Mouse (Mus musculus) ES-Bruce4 (cell line): Measurements from ENCODE around the gene Arntl2. TPM values are rescaled to one million over a fixed set of nuclear protein-coding genes. Genes with fewer than 3 reads are reported as not detected.

Experiments used
- H3K27ac ChIP-seq: 2 replicates; pipeline ENCODE4 v1.5.1; 2012; ENCODE audit warnings: low read length, inconsistent platforms; ENCODE audit not compliant: insufficient read depth
- H3K27me3 ChIP-seq: 2 replicates; pipeline ENCODE4 v1.6.1; 2012; ENCODE audit warnings: mild to moderate bottlenecking, low read length, inconsistent platforms; ENCODE audit not compliant: control insufficient read depth, poor library complexity, insufficient read depth, severe bottlenecking
- H3K36me3 ChIP-seq: 2 replicates; pipeline ENCODE4 v1.6.1; 2012; ENCODE audit warnings: inconsistent platforms, mild to moderate bottlenecking, low read length, moderate library complexity; ENCODE audit not compliant: control insufficient read depth, poor library complexity, insufficient read depth, severe bottlenecking
- H3K4me1 ChIP-seq: one replicate; pipeline ENCODE4 v1.8.1; 2011; ENCODE audit warnings: low read length; ENCODE audit not compliant: control insufficient read depth, insufficient read depth
- H3K4me3 ChIP-seq: 2 replicates; pipeline ENCODE4 v1.5.1; 2011; ENCODE audit warnings: low read depth, mild to moderate bottlenecking, low read length
- H3K9ac ChIP-seq: 2 replicates; pipeline ENCODE4 v1.6.1; 2012; ENCODE audit warnings: low read depth, mild to moderate bottlenecking, inconsistent platforms; ENCODE audit not compliant: poor library complexity, severe bottlenecking
- H3K9me3 ChIP-seq: replicated peaks from 2 replicates; pipeline ENCODE4 v1.6.1; 2012; ENCODE audit warnings: mild to moderate bottlenecking, low read length, inconsistent platforms; ENCODE audit not compliant: control insufficient read depth, poor library complexity, insufficient read depth, severe bottlenecking
- CTCF ChIP-seq: IDR thresholded peaks from one replicate; pipeline ENCODE4 v1.8.1; 2011; ENCODE audit warnings: low read depth, low read length
- EP300 ChIP-seq: IDR thresholded peaks from 2 replicates; pipeline ENCODE4 v1.6.1; 2011; ENCODE audit warnings: low read depth, low read length; ENCODE audit not compliant: insufficient read depth
- POLR2A ChIP-seq: IDR thresholded peaks from one replicate; pipeline ENCODE4 v1.8.1; 2011; ENCODE audit warnings: low read length; ENCODE audit not compliant: insufficient read depth
- polyA plus RNA-seq: library from polyadenylated mRNA; stranded (reverse); fragments of >200 nt; gene quantifications from 2 replicates; pipeline ENCODE4 v1.2.4, GENCODE M21; 2011; ENCODE audit warnings: low read depth; ENCODE audit not compliant: missing spikeins, insufficient read depth, insufficient read length

Gene Arntl2
- polyA plus RNA-seq, 1 experiment, result 18.6 TPM

DNA sequence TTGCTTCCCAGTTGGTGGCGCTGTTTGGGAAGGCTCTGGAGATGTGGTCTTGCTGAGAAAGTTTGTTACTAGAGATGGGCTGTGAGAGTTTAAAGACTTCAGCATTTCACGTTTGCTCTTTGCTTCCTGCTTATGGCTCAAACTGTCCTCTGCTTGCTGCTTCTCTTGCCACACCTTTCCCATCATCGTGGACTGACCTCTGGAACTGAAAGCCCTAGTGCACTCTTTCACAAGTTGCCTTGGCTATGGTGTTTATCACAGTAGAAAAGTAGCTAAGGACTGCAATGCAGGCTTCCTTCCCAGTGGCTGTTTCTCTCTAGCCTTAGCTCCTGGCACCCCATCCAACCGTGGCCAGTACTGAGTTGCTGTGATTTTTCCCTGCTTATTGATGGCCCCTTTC lies 35.1 kb upstream of the Arntl2 start:
- Histone ChIP-seq H3K9me3 (no peaks in the 10 kb centered on the region), H3K27ac (no peak overlapping the region), H3K4me3 (no peak overlapping the region), H3K27me3 (no peaks in the 10 kb centered on the region), H3K9ac (no peak overlapping the region), H3K36me3 (no peaks in the 10 kb centered on the region), H3K4me1 (no peaks in the 10 kb centered on the region)
- no peak for TF ChIP-seq EP300
- TF ChIP-seq CTCF, result no peak

DNA sequence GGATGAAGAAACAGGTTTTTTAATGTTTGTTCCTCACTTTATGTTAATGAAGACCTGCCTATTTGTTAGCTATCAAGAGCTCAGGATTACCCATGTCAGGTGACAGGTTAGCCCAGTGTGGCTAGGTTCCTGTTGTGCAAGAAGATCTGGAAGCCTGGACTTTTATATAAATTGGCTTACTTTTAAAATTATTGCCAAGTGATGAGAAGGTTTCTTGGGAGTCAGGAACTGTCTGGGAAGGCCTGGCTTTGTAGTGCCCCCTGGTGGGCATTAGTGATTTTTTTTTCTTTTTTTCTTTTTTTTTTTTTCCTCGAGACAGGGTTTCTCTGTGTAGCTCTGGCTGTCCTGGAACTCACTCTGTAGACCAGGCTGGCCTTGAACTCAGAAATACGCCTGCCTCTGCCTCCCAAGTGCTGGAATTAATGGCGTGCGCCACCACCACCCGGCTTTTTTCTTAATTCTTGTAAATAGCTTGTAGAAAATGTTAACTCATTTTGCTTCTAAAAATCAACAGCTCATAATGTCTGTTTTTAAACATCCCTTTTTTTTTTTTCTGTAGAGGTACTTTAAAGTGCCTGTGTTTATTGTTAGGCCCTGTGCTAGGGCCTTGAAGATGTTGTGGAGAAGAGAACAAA lies 33.5 kb upstream of the Arntl2 start:
- Histone ChIP-seq H3K4me3 (no peak overlapping the region), H3K9me3 (no peaks in the 10 kb centered on the region), H3K4me1 (no peaks in the 10 kb centered on the region), H3K27ac (no peak overlapping the region), H3K9ac (no peak overlapping the region), H3K27me3 (no peaks in the 10 kb centered on the region), H3K36me3 (no peaks in the 10 kb centered on the region)
- TF ChIP-seq CTCF (peak; percentile 3), EP300 (no peak), POLR2A (no peak)

DNA sequence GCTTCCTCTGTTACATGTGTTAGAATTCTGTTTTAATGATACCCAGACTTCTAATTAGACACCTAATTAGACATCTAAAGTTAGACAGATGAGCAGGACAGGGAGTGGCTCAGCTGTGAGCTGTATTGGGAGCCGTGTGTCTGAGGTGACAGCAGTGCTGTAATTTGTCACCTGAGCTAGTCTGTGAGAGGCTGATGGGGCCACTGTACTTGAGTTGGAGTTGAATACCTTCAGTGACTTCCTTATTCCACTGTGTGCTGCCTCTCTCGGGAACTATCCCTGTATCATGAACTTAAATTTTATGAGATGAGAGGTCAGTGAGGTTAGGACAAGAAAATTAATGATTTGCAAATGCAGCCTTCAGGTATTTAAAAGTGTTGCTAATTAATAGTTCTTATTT lies 31.3 kb upstream of the Arntl2 start:
- Histone ChIP-seq H3K4me3 (no peak overlapping the region), H3K4me1 (no peaks in the 10 kb centered on the region), H3K9me3 (no peaks in the 10 kb centered on the region), H3K9ac (no peak overlapping the region), H3K36me3 (peaks cover 9% of the 10 kb centered on the region), H3K27ac (no peak overlapping the region), H3K27me3 (no peaks in the 10 kb centered on the region)
- TF ChIP-seq POLR2A (no peak), CTCF (no peak), EP300 (no peak)

DNA sequence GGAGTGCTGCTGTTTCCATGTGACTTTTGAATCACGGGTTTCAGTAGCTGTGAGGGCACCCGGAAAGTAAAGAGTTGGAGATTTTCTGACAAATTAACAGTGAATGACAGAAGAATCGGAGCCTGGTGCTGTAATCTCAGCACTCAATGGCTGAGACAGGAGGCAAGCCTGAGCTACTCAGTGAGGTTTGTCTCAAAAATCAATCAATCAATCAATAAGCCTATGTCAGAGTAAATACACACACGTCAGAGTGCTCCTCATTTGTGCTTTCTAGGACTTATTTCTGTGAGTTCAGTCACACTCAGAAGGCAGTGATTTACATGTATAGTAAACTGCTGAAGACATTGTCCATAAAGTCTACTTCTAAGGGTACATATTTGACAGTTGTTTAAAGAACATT lies 30.6 kb upstream of the Arntl2 start:
- Histone ChIP-seq H3K4me1 (no peaks in the 10 kb centered on the region), H3K27me3 (no peaks in the 10 kb centered on the region), H3K27ac (no peak overlapping the region), H3K9me3 (no peaks in the 10 kb centered on the region), H3K4me3 (no peak overlapping the region), H3K36me3 (peaks cover 9% of the 10 kb centered on the region), H3K9ac (no peak overlapping the region)
- no peak for TF ChIP-seq CTCF
- TF ChIP-seq EP300, result no peak
- no peak for TF ChIP-seq POLR2A

DNA sequence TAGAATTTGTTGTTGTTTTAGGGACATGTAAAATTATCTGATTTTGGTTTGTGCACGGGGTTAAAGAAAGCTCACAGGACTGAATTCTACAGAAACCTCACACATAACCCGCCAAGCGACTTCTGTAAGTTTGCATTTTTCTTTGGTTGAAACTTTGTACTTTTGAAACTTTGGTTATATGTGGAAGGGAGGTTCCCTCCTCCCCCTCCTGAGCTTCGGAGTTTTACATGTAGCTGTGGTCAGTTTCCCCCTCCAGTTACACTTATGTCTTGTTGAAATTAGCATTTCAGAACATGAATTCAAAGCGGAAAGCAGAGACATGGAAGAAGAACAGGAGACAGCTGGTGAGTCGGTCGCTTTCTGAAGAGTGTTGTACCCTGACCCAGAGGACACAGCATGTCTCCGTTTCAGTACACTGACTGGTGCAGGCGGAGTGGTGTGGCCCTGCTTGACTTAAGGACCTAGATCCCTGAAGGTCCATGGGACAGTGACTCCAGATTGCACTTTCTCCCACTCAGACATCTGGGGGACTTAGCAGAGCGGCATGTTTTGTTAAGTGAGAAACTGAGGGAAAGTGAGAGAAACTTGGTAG lies 26.9 kb upstream of the Arntl2 start:
- H3K9me3 ChIP-seq, result no peaks in the 10 kb centered on the region

DNA sequence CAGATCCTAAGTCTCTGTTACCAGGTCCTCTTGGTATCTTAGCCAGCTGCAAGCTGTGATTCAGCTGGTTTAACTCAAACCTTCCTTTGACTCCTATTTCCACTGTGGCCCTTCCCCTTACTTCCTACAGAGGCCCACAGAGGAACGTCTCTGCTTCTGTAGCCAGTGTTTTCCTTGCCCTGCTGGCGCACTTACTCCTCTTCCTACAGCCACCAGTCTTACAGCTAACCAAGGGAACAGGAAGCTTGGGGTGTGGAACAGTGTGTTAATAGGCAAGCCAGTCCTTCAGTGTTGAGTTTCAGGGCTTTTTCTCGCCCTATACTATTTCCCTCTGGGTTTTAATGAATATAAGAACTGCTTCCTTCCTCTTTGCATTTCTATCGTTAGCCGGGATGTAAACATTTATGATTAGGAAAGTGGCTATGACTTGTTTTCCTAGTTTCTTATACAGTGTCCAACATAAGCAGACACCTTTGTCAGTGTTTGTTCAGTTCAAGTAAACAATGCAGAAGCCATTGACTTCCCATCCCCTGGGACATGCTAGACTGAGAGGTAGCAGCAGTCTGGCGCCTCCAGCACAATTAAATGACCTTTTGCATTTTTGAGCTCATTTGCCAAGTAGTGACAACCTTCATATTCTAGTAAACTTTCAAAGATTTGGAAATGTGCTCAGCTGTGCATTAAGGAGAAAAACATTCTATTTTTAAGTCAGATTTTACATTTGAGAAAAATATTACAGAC lies 25.7 kb upstream of the Arntl2 start:
- Histone ChIP-seq H3K9ac (no peak overlapping the region), H3K27ac (no peak overlapping the region), H3K9me3 (no peaks in the 10 kb centered on the region), H3K4me1 (no peaks in the 10 kb centered on the region), H3K27me3 (no peaks in the 10 kb centered on the region), H3K36me3 (peaks cover 19% of the 10 kb centered on the region), H3K4me3 (no peak overlapping the region)
- TF ChIP-seq EP300 (no peak), POLR2A (no peak), CTCF (no peak)

More for the DNA sequence above, 26.9 kb upstream of the Arntl2 start:
- Histone ChIP-seq H3K36me3 (peaks cover 19% of the 10 kb centered on the region), H3K4me1 (no peaks in the 10 kb centered on the region), H3K27ac (no peak overlapping the region), H3K9ac (no peak overlapping the region), H3K27me3 (no peaks in the 10 kb centered on the region), H3K4me3 (no peak overlapping the region)
- TF ChIP-seq EP300, result no peak
- no peak for TF ChIP-seq POLR2A
- no peak for TF ChIP-seq CTCF
